Mouse (Mus musculus) left cerebral cortex, adult 11 months (tissue): ENCODE measurements around the gene Cdk2.

Source experiments
- DNase-seq: peaks from one replicate; pipeline ENCODE4 v3.0.0; 2022; ENCODE audit warnings: low spot score

The Cdk2 gene

GRCm38 (mm10) chr10:128702328-128703007 is 2.4 kb downstream of the Cdk2 start:
- DNase-seq: no peak

GRCm38 (mm10) chr10:128700712-128701111 is 4.1 kb downstream of the Cdk2 start:
- DNase-seq: no peak

DNA sequence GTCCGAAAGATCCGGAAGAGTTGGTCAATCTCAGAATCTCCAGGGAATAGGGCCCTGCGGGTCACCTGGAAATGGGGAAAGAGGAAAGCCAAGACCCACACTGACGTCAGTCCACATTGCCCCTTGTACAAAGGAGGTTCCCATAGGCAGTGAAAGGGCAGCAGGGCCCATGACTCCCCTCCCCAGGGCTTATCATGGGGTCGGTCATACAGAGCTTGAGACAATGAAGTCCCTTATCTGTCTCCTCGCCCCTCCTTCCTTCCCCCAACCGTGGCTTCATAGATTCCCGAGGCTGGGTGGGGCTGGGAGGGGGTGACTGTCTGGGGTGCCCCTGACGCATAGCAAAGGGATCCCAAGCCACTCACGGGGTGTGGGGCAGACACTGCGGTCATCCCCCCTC is 5.2 kb downstream of the Cdk2 start:
- DNase-seq: no peak

- no peak for DNase-seq
Measured at GRCm38 (mm10) chr10:128699006-128699405, 5.8 kb downstream of the Cdk2 start.

- no peak for DNase-seq
Measured at GRCm38 (mm10) chr10:128697072-128697725, 7.6 kb downstream of the Cdk2 start.

DNA sequence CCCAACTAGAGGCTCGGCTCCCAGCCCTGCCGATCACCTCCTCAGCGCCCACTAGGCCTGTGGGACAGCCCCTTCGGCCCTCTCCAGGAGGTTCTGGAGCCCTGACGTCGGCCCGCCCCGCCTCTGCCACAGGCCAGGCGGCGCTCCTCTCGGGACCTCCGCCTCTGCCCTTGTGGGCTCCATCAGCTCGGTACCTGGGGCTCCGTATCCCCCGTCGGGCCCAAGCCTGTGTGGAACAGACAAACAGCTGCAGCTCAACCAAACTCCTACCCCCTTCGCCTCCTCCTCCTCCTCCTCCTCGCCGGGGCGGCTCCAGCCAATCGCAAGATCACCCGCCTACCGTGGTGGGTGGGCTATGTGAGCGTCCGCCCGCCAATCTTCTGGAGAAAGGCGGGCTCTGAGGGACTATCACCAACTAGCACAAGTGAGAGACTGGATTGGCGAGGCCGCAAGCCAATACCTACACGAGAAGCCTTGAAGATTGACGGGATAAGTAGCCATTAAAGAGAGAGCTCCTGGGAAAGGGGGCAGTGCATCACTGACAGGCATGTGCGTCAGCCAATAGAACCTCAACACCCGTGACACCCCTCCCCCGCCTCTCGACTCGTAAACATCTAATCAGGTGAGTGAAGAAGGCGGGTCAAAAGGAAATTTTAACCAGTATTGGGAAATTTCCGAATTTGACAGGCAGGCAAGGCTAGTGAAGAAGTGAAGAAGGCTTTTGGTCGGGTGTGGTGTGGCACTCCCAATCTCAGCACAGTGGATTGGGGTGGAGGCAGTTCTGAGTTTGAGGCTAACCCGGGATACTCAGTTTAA is 8.6 kb downstream of the Cdk2 start, which contains the start of gene Rab5b:
Rab5b (minus strand) TSS at position 273 of the 816 bp plus-strand sequence.
- peak; percentile 100 for DNase-seq

DNA sequence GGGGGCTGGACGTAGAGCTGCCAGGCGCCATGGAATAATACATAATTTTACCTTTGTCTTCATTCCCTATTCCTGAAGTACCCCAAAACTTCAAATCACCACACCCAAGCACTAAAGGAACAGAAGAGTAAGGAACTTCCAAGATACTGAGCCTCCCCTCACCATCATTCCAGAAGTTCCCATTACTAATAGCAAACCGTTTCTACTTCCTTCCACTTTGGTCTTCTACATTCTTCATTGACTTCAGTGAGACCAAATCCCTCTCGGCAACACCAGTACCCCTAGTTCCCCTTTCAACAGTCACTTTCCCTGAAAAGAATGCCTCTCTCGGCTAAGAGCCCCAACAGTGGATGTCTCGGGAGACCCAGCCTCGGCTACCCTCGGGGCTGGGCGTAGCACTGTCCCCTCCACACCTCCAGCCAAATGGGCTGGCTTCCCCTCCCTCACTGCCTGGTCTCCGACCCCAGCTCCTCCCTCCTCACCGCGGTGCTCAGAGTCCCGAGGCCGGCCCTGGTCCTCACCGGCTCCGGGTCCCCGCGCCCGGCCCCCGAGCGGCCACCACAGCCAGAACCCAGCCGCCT is 9.3 kb downstream of the Cdk2 start:
- DNase-seq: no peak

DNA sequence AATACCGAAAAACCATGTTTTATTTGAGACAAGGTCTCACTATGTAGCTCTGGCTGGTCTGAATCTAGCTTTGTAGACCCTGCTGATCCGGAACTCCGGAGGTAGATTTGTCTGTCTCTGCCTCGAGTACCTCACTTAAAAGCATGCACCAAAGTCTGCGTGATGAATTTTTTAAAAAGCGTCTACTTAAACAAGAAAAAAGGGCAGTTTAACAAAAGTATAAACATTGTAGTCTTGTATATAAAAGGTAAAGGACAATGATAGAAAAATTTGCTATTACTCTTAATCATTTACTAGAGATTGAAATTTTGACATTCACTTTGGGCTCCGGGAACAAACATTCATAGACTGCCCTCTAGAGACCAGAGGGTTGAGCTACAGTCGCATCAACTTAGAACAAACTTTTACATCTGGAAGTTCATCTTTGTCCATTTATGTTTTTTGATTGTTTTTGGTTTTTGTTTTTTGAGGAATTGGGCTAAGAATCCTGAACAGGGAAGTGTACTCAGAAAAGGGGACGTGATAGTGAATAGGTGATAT is 30.3 kb downstream of the Cdk2 start:
- DNase-seq: no peak

GRCm38 (mm10) chr10:128673763-128674468 is 30.9 kb downstream of the Cdk2 start, which contains the start of gene Suox:
Gene Suox (minus strand): TSS chr10:128674073.
- peak; percentile 73 for DNase-seq

DNA sequence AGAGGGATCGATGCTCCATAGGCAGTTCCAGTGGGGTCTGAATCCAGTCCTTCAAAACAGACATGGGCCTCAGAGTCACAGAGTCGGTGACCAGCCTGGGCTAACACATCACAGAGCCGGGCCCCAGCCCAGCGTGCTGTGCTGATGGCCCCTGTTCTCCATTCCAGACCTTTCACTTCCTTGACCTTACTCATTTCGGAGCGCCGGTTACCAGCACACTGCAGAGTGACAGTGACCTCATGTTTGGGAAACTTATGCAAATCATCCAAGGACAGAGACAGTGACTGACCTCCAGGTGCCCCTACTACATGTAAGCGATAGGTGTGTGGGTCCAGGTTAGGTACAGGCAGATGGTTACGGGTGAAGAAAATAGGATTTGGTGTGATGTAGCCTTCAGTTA is 33.7 kb downstream of the Cdk2 start:
- DNase-seq: no peak

DNA sequence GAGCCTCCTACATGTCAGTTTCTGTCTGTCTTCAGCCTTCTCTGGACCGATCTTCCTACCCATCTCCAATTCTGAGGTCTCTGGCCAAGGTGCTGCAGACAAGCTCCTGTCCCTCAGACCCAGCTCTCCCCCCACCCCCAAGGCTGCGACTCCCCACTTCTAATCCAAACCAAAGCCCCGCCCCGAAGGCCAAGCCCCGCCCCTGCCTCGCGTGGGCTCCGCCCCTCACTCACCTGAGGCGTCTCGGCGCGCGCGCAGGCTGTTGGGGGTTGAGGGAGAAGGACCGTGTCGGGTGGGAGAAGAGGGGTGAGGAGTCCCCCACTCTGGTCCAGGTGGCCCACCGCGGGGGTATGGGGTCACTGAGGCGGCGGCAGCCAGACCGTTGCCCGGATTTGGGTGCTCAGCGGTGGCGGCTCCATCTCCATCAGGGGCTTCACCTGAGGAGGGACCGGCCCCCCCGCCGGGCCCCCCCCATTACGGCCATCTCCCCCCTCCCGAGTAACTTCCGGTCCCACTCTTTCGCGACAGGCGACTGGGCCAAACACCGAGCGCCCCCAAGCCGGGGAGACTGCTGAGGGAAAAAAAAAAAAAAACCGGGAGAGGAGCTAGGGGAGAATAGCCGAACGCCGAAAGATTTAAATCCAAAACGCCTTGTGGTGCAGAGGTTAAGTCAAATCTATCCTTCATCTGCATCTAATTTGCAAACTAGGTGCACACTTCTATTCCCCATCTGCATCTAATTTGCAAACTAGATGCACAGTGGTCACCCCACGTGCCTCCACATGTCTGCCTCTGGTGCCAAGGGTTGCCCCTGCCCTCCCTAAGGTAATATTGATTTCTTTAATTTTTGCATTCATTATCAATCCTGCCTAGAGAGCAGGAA is 35.8 kb downstream of the Cdk2 start:
- peak; percentile 62 for DNase-seq

DNA sequence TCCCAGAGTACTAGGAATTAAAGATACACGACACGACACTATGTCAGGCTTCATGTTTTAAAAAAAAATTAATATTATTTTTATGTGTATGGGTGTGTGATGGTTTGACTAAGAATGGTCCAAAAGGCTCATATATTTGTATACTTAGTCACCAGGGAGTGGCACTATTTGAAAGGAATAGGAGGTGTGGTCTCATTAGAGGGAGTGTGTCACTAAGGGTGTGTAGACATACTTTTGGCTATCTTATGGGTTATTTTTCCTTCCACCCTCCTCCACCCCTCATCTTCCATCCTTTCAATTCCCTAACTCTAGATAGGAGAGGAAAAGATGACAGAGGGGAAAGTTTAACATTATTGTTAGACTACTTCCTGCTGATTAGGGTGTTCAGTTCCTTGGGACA is 39.0 kb downstream of the Cdk2 start:
- DNase-seq: no peak

- DNase-seq: no peak
Measured at GRCm38 (mm10) chr10:128665307-128665706, 39.5 kb downstream of the Cdk2 start.

GRCm38 (mm10) chr10:128664808-128665207 is 40.0 kb downstream of the Cdk2 start:
- no peak for DNase-seq

DNA sequence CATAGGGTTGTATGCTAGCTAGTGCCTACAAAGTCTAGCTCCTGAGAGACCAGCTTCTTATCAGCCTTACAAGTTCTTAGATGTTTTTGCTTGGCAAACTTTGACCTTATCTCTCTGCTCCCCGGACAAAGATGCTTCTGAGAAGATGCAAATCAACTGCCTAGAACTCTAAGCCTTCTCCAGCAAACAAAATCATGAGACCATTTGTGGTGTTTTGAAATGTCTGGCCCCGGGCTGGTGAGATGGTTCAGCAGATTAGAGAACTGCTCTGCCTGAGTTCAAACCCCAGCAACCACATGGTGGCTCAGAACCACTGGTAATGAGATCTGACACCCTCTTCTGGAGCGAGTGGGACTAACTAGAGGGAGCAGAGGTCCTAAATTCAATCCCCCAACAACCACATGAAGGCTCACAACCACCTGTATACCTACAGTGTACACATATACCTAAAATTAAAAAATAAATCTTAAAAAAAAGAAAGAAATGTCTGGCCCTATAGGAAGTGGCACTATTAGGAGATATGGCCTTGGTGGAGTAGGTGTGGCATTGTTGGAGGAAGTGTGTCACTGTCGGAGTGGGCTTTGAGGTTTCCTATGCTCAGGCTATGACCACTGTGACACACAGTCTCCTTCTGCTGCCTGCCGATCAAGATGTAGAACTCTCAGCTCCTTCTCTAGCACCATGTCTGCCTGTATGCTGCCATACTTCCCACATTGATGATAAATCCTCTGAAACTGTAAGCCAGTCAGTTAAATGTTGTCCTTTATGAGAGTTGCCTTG is 41.2 kb downstream of the Cdk2 start:
- no peak for DNase-seq

GRCm38 (mm10) chr10:128662465-128662864 is 42.4 kb downstream of the Cdk2 start:
- DNase-seq: no peak

DNA sequence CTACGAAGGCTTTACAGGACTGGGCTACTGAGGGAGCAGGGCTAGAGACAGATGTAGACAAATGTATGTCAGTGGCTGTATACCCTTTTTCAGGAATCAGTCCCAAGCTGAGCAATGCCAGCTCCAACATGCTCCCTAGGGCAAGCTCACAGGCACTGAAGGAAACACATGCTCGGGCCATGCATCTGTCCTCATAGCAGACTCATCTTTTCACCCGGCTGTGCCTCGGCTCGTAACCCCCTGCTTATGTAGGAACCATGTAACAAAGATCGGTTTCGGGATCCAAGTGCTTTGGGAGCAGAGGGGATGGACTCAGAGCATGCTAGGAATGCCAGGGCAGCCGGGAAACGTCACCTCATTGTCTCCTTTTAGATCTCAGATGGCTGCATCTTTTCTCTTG is 45.3 kb downstream of the Cdk2 start:
- DNase-seq: no peak

DNA sequence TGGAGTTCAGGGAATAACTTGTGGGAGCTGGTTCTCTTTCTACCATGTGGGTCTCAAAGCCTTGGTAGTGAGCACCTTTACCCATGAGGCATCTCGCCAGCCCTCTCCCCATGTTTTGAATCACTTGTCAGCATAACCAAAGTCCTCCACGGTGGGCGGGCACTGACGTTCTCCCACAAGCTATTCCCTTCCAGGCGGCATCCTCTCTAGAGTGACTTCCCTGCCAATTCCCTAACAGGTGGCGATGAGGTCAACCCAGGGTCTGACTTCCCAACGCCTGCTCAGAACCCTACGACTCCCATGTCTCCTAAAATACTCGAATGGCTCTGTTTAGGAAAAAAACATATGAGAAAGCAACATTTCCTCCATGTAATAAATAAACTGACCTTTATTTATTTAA is 47.0 kb downstream of the Cdk2 start:
- DNase-seq: no peak

GRCm38 (mm10) chr10:128656731-128657130 is 48.1 kb downstream of the Cdk2 start:
- no peak for DNase-seq

- DNase-seq: no peak
Measured at GRCm38 (mm10) chr10:128655254-128655653, 49.6 kb downstream of the Cdk2 start.
